Mouse (Mus musculus): Measurements from ENCODE around the gene Mov10.

DNA sequence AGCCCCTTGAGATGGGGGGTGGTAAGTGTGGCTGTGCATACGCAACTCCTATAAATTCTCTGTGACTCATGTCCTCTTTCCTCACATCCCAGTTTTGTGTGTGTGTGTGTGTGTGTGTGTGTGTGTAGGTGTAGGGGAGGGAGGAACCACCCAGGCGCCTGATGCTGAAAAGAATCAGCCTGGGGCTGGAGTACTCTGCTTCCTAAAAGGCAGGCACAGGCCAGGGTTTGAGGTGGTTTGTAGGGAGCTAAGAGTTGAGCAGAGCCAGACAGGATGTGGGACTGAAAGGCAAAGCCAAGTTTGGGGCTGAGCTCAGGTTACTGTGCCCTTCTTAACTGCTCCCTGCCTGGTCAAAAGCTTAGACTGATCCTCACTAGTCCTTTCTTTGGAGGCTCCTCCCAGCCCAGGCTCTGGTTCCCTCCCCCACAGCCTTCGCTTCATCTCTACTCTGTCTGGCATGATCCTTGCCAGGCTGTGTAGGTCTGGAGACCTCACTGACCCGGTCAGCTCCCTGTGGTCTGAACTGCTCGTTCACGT, 27.9 kb downstream of the Mov10 start:
- TF ChIP-seq POLR2A (IDR thresholded peaks at IDR 0.05; ENCODE audit: borderline replicate concordance, low read depth, low read length), result no peak
- no peak for TF ChIP-seq CTCF (IDR thresholded peaks at IDR 0.05; ENCODE audit: low read depth, low read length)
